Mouse (Mus musculus): ENCODE results near the gene Pik3c2a.

GRCm38 (mm10) chr7:116446645-116447044 is 3.4 kb upstream of the Pik3c2a start:
- TF ChIP-seq CTCF (IDR thresholded peaks at IDR 0.05; ENCODE audit: borderline replicate concordance, insufficient read depth, low read length) (no peak), POLR2A (IDR thresholded peaks at IDR 0.05; ENCODE audit: low read depth, low read length) (no peak)

All from embryonic fibroblast, embryonic 13.5 days (primary cell).